Mouse (Mus musculus) heart, postnatal 0 days (tissue): ENCODE data around the gene Met. TPM values are rescaled to one million over a fixed set of nuclear protein-coding genes. Genes with fewer than 3 reads are reported as not detected.

Source experiments
- ATAC-seq: fragments of 200-750 bp; cut with Nextera tagmentation; 2 replicates; pipeline ENCODE4 v1.8.0; 2017; ENCODE audit warnings: low read depth, moderate number of reproducible peaks, moderate library complexity; ENCODE audit not compliant: insufficient read depth
- DNase-seq: peaks from one replicate; pipeline ENCODE4 v3.0.0-alpha.2; 2016; ENCODE audit warnings: low spot score
- H3K27ac ChIP-seq: fragments of 300-500 bp; sonication (generic); 2 replicates; pipeline ENCODE4 v1.5.1; 2014; ENCODE audit warnings: low read depth, mild to moderate bottlenecking
- H3K27me3 ChIP-seq: fragments of 300-500 bp; sonication (generic); 2 replicates; pipeline ENCODE4 v1.6.1; 2014; ENCODE audit warnings: low read length, mixed read lengths; ENCODE audit not compliant: control insufficient read depth, insufficient read depth
- H3K36me3 ChIP-seq: fragments of 300-500 bp; sonication (generic); replicated peaks from 2 replicates; pipeline ENCODE4 v1.6.1; 2014; ENCODE audit warnings: low read length, mixed read lengths; ENCODE audit not compliant: control insufficient read depth, insufficient read depth
- H3K4me1 ChIP-seq: fragments of 300-500 bp; sonication (generic); 2 replicates; pipeline ENCODE4 v1.6.1; 2014; ENCODE audit warnings: antibody characterized with exemption; ENCODE audit not compliant: control insufficient read depth, insufficient read depth
- H3K4me2 ChIP-seq: fragments of 300-500 bp; sonication (generic); 2 replicates; pipeline ENCODE4 v1.6.1; 2014; ENCODE audit warnings: low read depth, mild to moderate bottlenecking, low read length, moderate library complexity
- H3K4me3 ChIP-seq: fragments of 300-500 bp; sonication (generic); 2 replicates; pipeline ENCODE4 v1.5.1; 2014; ENCODE audit warnings: low read depth, low read length
- H3K9ac ChIP-seq: fragments of 300-500 bp; sonication (generic); replicated peaks from 2 replicates; pipeline ENCODE4 v1.6.1; 2014; ENCODE audit warnings: low read depth, low read length, mixed read lengths
- H3K9me3 ChIP-seq: fragments of 300-500 bp; sonication (generic); replicated peaks from 2 replicates; pipeline ENCODE4 v1.6.1; 2016; ENCODE audit warnings: low read length; ENCODE audit not compliant: control insufficient read depth
- CTCF ChIP-seq: IDR thresholded peaks from 2 replicates; pipeline ENCODE4 v1.5.1; 2016; ENCODE audit warnings: antibody characterized with exemption, control low read depth, low read depth
- EP300 ChIP-seq: IDR thresholded peaks from 2 replicates; pipeline ENCODE4 v1.6.1; 2016; ENCODE audit warnings: antibody characterized with exemption, low read depth
- WGBS: fragments of 180-500 bp; shearing (Covaris S2); extraction: QIAGEN DNeasy Blood & Tissue Kit; methylation state at CpG from one replicate; pipeline ENCODE4 v1.1.7; 2014; 5-methylcytosine and 5-hydroxymethylcytosine counted together
- polyA plus RNA-seq: library from polyadenylated mRNA; unstranded; fragments of >200 nt; fragmentation: Nextera tagmentation; extraction: Ambion mirVana; gene quantifications from 2 replicates; pipeline ENCODE4 v1.2.1, GENCODE M21; 2015
- total RNA-seq: library from RNA; depleted of rRNA; stranded (reverse); fragments of >200 nt; gene quantifications from 2 replicates; pipeline ENCODE4 v1.2.3, GENCODE M21; 2014; ENCODE audit warnings: low replicate concordance; rRNA removed

Met gene
- total and polyA plus RNA-seq, 2 experiments from 2014 or later: 0.61 to 2.7 TPM

- H3K9ac ChIP-seq: no peak overlapping the region
- DNase-seq (no peak), ATAC-seq (no peak)
- H3K4me1 ChIP-seq: no peaks in the 10 kb centered on the region
- no peak overlapping the region for H3K4me3 ChIP-seq
- no peak overlapping the region for H3K27ac ChIP-seq
- no peaks in the 10 kb centered on the region for H3K36me3 ChIP-seq
- no peaks in the 10 kb centered on the region for H3K9me3 ChIP-seq
- no peak for TF ChIP-seq CTCF
- no peak for TF ChIP-seq EP300
- H3K4me2 ChIP-seq: no peak overlapping the region
- no peaks in the 10 kb centered on the region for H3K27me3 ChIP-seq
- WGBS: 65% methylated on average over 4 of the region's 4 CpGs
These were observed 149.1 kb downstream of the Met start for GRCm38 (mm10) chr6:17612652-17613051.

GRCm38 (mm10) chr6:17620823-17621222 lies 157.2 kb downstream of the Met start:
- no peak overlapping the region for H3K4me2 ChIP-seq
- H3K36me3 ChIP-seq: no peaks in the 10 kb centered on the region
- H3K4me1 ChIP-seq: no peaks in the 10 kb centered on the region
- DNase-seq (no peak), ATAC-seq (no peak)
- H3K9me3 ChIP-seq: no peaks in the 10 kb centered on the region
- no peaks in the 10 kb centered on the region for H3K27me3 ChIP-seq
- no peak overlapping the region for H3K4me3 ChIP-seq
- no peak overlapping the region for H3K27ac ChIP-seq
- WGBS: 79% methylated on average over 4 of the region's 4 CpGs
- H3K9ac ChIP-seq: no peak overlapping the region
- TF ChIP-seq EP300: no peak
- no peak for TF ChIP-seq CTCF

GRCm38 (mm10) chr6:17621436-17621835 lies 157.8 kb downstream of the Met start:
- no peak overlapping the region for H3K4me3 ChIP-seq
- no peak overlapping the region for H3K9ac ChIP-seq
- WGBS: 52% methylated on average over 3 of the region's 3 CpGs
- no peaks in the 10 kb centered on the region for H3K36me3 ChIP-seq
- no peak for DNase-seq
- TF ChIP-seq EP300 (no peak), CTCF (no peak)
- ATAC-seq: no peak
- H3K9me3 ChIP-seq: no peaks in the 10 kb centered on the region
- no peaks in the 10 kb centered on the region for H3K4me1 ChIP-seq
- H3K4me2 ChIP-seq: no peak overlapping the region
- H3K27me3 ChIP-seq: no peaks in the 10 kb centered on the region
- no peak overlapping the region for H3K27ac ChIP-seq

Other genes with a start within 250 kb of the Met start
- 52.2 and 78.4 TPM in 2 replicates for gene Cav2, start 182.6 kb upstream of the Met start, total RNA-seq
- 58.8 and 59.4 TPM in 2 replicates for gene Cav2, start 182.6 kb upstream of the Met start, polyA plus RNA-seq
- gene Cav1, start 157.5 kb upstream of the Met start, total RNA-seq: 461 and 590 TPM in 2 replicates
- 335 and 338 TPM in 2 replicates for gene Cav1, start 157.5 kb upstream of the Met start, polyA plus RNA-seq
- 141 and 142 TPM in 2 replicates for gene Capza2, start 172.4 kb downstream of the Met start, total RNA-seq
- 217 and 222 TPM in 2 replicates for gene Capza2, start 172.4 kb downstream of the Met start, polyA plus RNA-seq
- gene St7, start 229.1 kb downstream of the Met start, total RNA-seq: 26.0 and 38.5 TPM in 2 replicates
- gene St7, start 229.1 kb downstream of the Met start, polyA plus RNA-seq: 17.3 and 17.7 TPM in 2 replicates